Mouse (Mus musculus): ENCODE results near the gene Srp14.

DNA sequence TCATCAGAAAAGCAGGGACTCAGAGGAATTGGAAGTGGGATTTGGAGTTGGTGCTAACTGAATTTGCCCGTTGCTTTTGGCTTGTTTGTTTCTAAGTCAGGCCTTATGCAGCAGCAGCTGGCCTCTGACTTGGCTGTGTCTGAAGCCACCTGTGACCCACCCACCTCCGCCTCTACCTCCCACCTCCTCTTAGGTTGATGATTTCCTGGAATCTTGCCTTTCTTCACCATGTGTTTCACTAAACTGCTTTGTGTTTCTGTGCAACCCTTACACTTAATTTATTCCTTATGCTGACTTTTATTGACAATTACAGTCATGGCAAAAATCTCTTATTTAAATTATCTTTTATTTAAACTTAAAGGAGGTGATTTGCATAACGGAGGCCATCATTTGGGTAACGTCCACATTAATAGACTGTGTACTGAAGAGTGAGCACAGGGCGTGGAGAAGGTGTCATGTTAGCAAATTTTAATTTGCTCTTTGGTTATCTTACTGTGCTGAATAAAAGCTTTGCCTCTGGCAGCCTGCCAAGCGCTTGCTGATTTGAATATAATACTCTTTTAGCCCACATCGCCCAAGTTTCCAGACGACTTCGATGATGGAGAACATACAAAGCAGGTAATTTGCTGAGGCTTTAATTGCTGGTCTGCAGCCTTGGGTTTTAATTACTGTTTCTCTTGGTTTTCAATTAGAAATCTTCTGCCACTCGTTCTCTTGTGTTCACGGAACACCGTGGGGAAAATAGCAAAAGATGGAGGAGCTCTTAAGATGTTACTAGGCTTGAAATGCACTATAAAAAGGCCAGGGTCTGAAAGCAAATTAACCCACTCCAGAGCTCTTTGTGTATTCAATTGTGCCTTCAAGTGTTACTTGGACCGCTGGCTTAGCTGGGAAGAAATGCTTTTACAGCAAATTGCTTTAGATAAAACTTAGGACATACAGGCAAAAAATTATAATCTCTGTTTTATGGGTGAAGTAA is 33.5 kb downstream of the Srp14 start:
- no peak for TF ChIP-seq CTCF (IDR thresholded peaks at IDR 0.05; ENCODE audit: low read depth)
- TF ChIP-seq EP300 (optimal IDR thresholded peaks at IDR 0.05) = no peak

Data from stomach, postnatal 0 days (tissue).